Mouse (Mus musculus) embryonic facial prominence, embryonic 15.5 days (tissue): ENCODE data around the gene Artn. TPM values are rescaled to one million over a fixed set of nuclear protein-coding genes. Genes with fewer than 3 reads are reported as not detected.

Experiments
- polyA plus RNA-seq: library from polyadenylated mRNA; unstranded; fragments of >200 nt; fragmentation: Nextera tagmentation; extraction: Ambion mirVana; gene quantifications from 2 replicates; pipeline ENCODE4 v1.2.1, GENCODE M21; 2015

The Artn gene
- polyA plus RNA-seq, 1 experiment from 2014 or later, result 4.3 TPM

Other genes starting within 250 kb of the Artn start
- 53.4 and 57.3 TPM in 2 replicates for gene Dmap1, start 247.5 kb downstream of the Artn start, polyA plus RNA-seq
- gene Gm12845, start 205.4 kb downstream of the Artn start, polyA plus RNA-seq, result not detected in 2 replicates
- not detected in 2 replicates for gene Klf17, start 164.1 kb downstream of the Artn start, polyA plus RNA-seq
- 9.4 and 13.2 TPM in 2 replicates for gene Slc6a9, start 95.3 kb downstream of the Artn start, polyA plus RNA-seq
- 1.5 and 3.6 TPM in 2 replicates for gene Ccdc24, start 57.2 kb downstream of the Artn start, polyA plus RNA-seq
- gene B4galt2, start 46.3 kb downstream of the Artn start, polyA plus RNA-seq, result 31.1 and 32.0 TPM in 2 replicates
- 252 and 271 TPM in 2 replicates for gene Atp6v0b, start 42.4 kb downstream of the Artn start, polyA plus RNA-seq
- 15.8 and 16.7 TPM in 2 replicates for gene Dph2, start 37.7 kb downstream of the Artn start, polyA plus RNA-seq
- gene Ipo13, start 14.8 kb downstream of the Artn start, polyA plus RNA-seq, result 46.1 and 49.6 TPM in 2 replicates
- gene St3gal3, start 205.2 kb upstream of the Artn start, polyA plus RNA-seq, result 9.4 and 9.8 TPM in 2 replicates